Mouse (Mus musculus) heart, embryonic 11.5 days (tissue): ENCODE measurements around the gene Baz2b. TPM values are rescaled to one million over a fixed set of nuclear protein-coding genes. Genes with fewer than 3 reads are reported as not detected.

ENCODE experiments used
- ATAC-seq: fragments of 200-750 bp; cut with Nextera tagmentation; replicated peaks from 2 replicates; pipeline ENCODE4 v1.8.0; 2017; ENCODE audit warnings: moderate library complexity; ENCODE audit not compliant: insufficient number of reproducible peaks, low FRiP score, low TSS enrichment
- H3K27ac ChIP-seq: fragments of 300-500 bp; sonication (generic); 2 replicates; pipeline ENCODE4 v1.5.1; 2014; ENCODE audit warnings: mild to moderate bottlenecking, low read depth, low read length
- H3K27me3 ChIP-seq: fragments of 300-500 bp; sonication (generic); 2 replicates; pipeline ENCODE4 v1.6.1; 2014; ENCODE audit warnings: mild to moderate bottlenecking, low read length, mixed read lengths; ENCODE audit not compliant: control insufficient read depth, insufficient read depth
- H3K36me3 ChIP-seq: fragments of 300-500 bp; sonication (generic); 2 replicates; pipeline ENCODE4 v1.6.1; 2014; ENCODE audit warnings: mild to moderate bottlenecking, low read length, moderate library complexity, mixed read lengths; ENCODE audit not compliant: control insufficient read depth, insufficient read depth
- H3K4me1 ChIP-seq: fragments of 300-500 bp; sonication (generic); 2 replicates; pipeline ENCODE4 v1.6.1; 2014; ENCODE audit warnings: low read length; ENCODE audit not compliant: control insufficient read depth, insufficient read depth
- H3K4me2 ChIP-seq: fragments of 300-500 bp; sonication (generic); 2 replicates; pipeline ENCODE4 v1.6.1; 2014; ENCODE audit warnings: mild to moderate bottlenecking, moderate library complexity
- H3K4me3 ChIP-seq: fragments of 300-500 bp; sonication (generic); 2 replicates; pipeline ENCODE4 v1.5.1; 2014; ENCODE audit warnings: low read depth, low read length
- H3K9ac ChIP-seq: fragments of 300-500 bp; sonication (generic); 2 replicates; pipeline ENCODE4 v1.6.1; 2014; ENCODE audit warnings: mild to moderate bottlenecking, low read depth, low read length, moderate library complexity
- H3K9me3 ChIP-seq: fragments of 300-500 bp; sonication (generic); replicated peaks from 2 replicates; pipeline ENCODE4 v1.6.1; 2016; ENCODE audit warnings: low read length; ENCODE audit not compliant: control insufficient read depth
- WGBS: fragments of 180-500 bp; shearing (Covaris S2); extraction: QIAGEN DNeasy Blood & Tissue Kit; methylation state at CpG from one replicate; pipeline ENCODE4 v1.1.7; 2014; ENCODE audit not compliant: insufficient replicate concordance; 5-methylcytosine and 5-hydroxymethylcytosine counted together
- polyA plus RNA-seq: library from polyadenylated mRNA; unstranded; fragments of >200 nt; fragmentation: Nextera tagmentation; extraction: Ambion mirVana; gene quantifications from 2 replicates; pipeline ENCODE4 v1.2.1, GENCODE M21; 2014

Gene Baz2b
- polyA plus RNA-seq, 1 experiment from 2014 or later: 56.1 TPM

DNA sequence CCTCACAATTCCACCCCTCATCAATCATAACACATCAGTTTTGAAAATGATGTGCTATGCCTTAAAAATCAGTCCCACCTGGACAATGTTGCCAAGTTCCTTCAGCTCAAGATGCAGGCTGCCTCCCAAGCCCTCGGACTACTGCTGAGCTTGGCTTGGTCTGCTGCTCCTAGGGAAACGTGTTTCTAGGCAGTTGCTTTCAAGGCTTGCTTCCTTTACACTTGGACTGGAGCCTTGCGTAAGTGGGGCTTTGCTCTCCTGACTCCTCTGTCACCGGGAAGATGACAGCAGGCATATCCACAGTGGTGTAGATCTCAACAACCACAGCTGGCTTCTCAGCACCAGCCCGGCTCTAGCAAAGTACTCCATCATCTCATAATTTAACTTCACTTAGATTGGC, 138.7 kb downstream of the Baz2b start:
- H3K27ac ChIP-seq: no peak overlapping the region
- ATAC-seq: no peak
- WGBS: 81% methylated on average over 5 of the region's 5 CpGs

GRCm38 (mm10) chr2:60068468-60068867, 141.2 kb downstream of the Baz2b start:
- no peak overlapping the region for H3K4me2 ChIP-seq
- H3K4me3 ChIP-seq: no peak overlapping the region
- no peak for ATAC-seq
- no peak overlapping the region for H3K27ac ChIP-seq
- peaks cover 3% of the 10 kb centered on the region; the same call in 1 of the 2 replicates for H3K36me3 ChIP-seq
- H3K9me3 ChIP-seq: no peaks in the 10 kb centered on the region
- no peak overlapping the region for H3K9ac ChIP-seq
- WGBS: 88% methylated on average over 3 of the region's 3 CpGs
- H3K4me1 ChIP-seq: no peaks in the 10 kb centered on the region
- no peaks in the 10 kb centered on the region for H3K27me3 ChIP-seq

More for the DNA sequence above, 138.7 kb downstream of the Baz2b start:
- Histone ChIP-seq H3K9ac (no peak overlapping the region), H3K9me3 (no peaks in the 10 kb centered on the region), H3K4me2 (no peak overlapping the region), H3K4me1 (no peaks in the 10 kb centered on the region), H3K27me3 (no peaks in the 10 kb centered on the region), H3K4me3 (no peak overlapping the region), H3K36me3 (no peaks in the 10 kb centered on the region)

DNA sequence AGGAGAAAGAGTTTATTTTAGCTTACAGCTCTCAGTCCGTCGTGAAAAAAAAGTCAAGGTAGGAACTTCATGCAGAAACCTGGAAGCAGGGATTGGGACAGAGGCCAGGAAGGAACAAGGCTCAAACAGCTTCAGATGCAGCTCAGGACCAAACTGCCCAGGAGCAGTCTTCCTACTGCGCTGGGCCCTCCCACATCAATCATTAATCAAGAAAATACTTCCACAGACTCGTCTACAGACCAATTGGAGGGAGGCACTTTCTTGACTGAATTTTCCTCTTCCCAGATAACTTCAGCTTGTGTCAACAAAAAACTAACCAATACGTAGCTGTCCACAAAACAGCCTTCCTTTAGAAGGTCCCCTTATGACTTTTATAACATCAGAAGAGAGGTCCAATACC, 144.2 kb downstream of the Baz2b start:
- Histone ChIP-seq H3K9ac (no peak overlapping the region), H3K9me3 (no peaks in the 10 kb centered on the region; the same call in 1 of the 2 replicates), H3K4me1 (no peaks in the 10 kb centered on the region), H3K27me3 (no peaks in the 10 kb centered on the region), H3K27ac (no peak overlapping the region), H3K4me3 (no peak overlapping the region), H3K36me3 (peaks cover 3% of the 10 kb centered on the region; the same call in 1 of the 2 replicates), H3K4me2 (no peak overlapping the region)
- 85% methylated on average over 5 of the region's 5 CpGs for whole genome bisulfite sequencing
- ATAC-seq: no peak

- H3K27ac ChIP-seq: no peak overlapping the region
- H3K36me3 ChIP-seq: peaks cover 3% of the 10 kb centered on the region; the same call in 1 of the 2 replicates
- no peak for ATAC-seq
- no peak overlapping the region for H3K4me2 ChIP-seq
- H3K4me1 ChIP-seq: peaks cover 13% of the 10 kb centered on the region
- no peaks in the 10 kb centered on the region; the same call in 1 of the 2 replicates for H3K9me3 ChIP-seq
- no peak overlapping the region for H3K4me3 ChIP-seq
- H3K27me3 ChIP-seq: no peaks in the 10 kb centered on the region
- no peak overlapping the region for H3K9ac ChIP-seq
- 92% methylated on average over 1 of the region's 1 CpGs for WGBS
Measured at GRCm38 (mm10) chr2:60060185-60060775, 149.4 kb downstream of the Baz2b start.

GRCm38 (mm10) chr2:60059300-60059699, 150.3 kb downstream of the Baz2b start:
- no peak for ATAC-seq

DNA sequence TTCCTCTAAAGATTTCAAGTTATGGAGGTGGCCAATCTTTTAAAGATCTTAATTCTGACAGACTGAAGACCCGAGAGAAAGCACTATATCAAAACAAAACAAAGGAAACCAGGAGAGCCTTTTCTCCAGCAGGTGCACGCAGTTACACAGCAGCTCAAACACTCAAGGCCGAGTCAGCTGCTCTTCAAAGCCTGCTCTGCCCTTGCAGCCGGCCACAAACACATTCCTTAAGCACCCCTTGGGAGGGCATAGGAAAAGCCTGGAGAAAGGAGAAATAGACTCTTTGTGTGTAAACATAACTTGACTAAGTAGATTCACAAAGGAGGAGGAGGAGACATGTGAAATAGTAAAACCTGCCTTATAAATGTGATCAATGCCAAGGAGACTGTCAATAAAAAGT, 153.6 kb downstream of the Baz2b start:
- H3K4me2 ChIP-seq: no peak overlapping the region

More at GRCm38 (mm10) chr2:60059300-60059699, 150.3 kb downstream of the Baz2b start:
- H3K27ac ChIP-seq: no peak overlapping the region
- no peak overlapping the region for H3K9ac ChIP-seq
- no peak overlapping the region for H3K4me2 ChIP-seq
- H3K4me3 ChIP-seq: no peak overlapping the region
- H3K36me3 ChIP-seq: peaks cover under 1% of the 10 kb centered on the region; the same call in 1 of the 2 replicates
- no peaks in the 10 kb centered on the region for H3K27me3 ChIP-seq
- WGBS: 84% methylated on average over 5 of the region's 5 CpGs
- peaks cover 18% of the 10 kb centered on the region for H3K4me1 ChIP-seq
- H3K9me3 ChIP-seq: no peaks in the 10 kb centered on the region; the same call in 1 of the 2 replicates

DNA sequence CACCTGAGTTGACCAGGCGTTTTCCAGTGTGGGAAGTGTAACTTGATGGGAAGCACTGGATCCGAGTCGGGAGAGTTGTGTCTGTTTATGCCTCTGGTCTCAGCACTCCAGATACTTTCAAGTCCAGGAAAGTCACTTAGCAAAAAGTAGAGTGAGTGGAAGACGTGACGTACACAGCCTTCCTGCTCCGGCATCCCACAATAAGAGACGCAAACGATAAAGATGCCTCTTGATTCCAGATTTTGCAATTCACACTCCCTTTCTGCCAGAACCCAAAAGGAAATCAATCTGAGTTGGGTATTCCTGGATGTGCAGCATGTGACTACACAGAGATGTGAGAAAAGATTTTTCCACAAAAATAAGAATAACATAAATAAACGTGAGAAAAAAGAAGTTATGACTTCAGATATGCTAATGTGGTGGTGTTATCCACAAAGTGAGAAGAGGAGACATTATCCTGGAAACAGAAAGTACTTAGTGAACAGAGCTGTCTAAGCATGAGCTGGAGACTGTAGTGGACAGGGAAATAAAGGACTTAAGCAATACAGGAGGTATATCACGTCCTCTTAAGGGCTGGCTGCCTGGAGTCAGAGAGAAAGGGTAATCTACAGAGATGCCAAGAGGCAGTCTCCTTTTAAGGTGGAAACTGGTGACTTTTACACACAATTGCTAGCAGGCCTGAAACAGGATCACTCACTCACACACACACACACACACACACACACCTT, 154.7 kb downstream of the Baz2b start:
- Histone ChIP-seq H3K9me3 (no peaks in the 10 kb centered on the region), H3K4me2 (no peak overlapping the region), H3K4me3 (no peak overlapping the region), H3K27me3 (no peaks in the 10 kb centered on the region), H3K27ac (no peak overlapping the region), H3K9ac (no peak overlapping the region), H3K4me1 (peaks cover 28% of the 10 kb centered on the region), H3K36me3 (no peaks in the 10 kb centered on the region)
- WGBS: 69% methylated on average over 10 of the region's 10 CpGs
- no peak for ATAC-seq

More for the DNA sequence above, 153.6 kb downstream of the Baz2b start:
- Histone ChIP-seq H3K9ac (no peak overlapping the region), H3K36me3 (no peaks in the 10 kb centered on the region), H3K9me3 (no peaks in the 10 kb centered on the region), H3K4me3 (no peak overlapping the region), H3K4me1 (peaks cover 23% of the 10 kb centered on the region), H3K27ac (0 out of 2 replicates have a peak overlapping the region, but pooled peaks have one; percentile 3), H3K27me3 (no peaks in the 10 kb centered on the region)
- 34% methylated on average over 4 of the region's 4 CpGs for WGBS
- ATAC-seq: no peak

DNA sequence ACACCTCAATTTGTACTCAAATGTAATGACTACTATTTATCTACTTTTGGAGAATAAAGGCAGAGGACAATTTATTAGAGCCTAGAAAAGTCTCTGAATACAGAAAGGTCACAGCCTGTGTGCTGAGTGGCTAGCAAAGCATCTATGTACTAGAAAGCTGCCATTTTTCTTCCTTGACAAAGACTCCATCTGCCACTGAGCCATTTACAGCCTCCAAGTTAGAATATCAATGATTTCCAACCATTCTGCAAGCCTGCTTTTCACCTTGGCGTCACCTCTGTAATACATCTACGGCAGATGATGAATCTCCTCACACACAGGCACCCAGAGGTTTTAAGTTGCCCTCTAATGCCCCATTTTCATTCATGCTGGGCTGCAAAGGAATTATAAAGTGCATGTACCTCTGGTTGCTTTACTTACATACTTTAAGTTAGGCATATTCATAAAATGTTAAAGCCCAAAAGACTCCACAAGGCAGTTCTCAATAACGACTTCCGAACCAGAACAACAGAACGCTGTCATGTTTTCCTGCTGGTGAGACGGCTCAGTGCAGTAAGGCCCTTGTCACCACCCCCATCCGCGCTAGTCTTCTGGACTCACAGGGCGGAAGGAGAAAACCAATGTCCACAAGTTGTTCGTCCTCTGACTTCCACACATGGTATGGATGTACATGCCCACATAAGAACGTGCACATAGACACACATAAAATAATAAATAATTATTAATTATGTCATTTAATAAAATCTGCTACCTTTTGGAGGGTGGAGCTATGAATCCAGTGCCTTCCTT, 156.2 kb downstream of the Baz2b start:
- ATAC-seq: no peak
- 83% methylated on average over 11 of the region's 11 CpGs for WGBS
- no peaks in the 10 kb centered on the region for H3K9me3 ChIP-seq
- peaks cover 25% of the 10 kb centered on the region for H3K4me1 ChIP-seq
- no peaks in the 10 kb centered on the region for H3K36me3 ChIP-seq
- H3K27ac ChIP-seq: no peak overlapping the region
- H3K9ac ChIP-seq: no peak overlapping the region
- no peaks in the 10 kb centered on the region for H3K27me3 ChIP-seq
- H3K4me2 ChIP-seq: no peak overlapping the region
- no peak overlapping the region for H3K4me3 ChIP-seq
